18 mouse cellular contexts compared by ENCODE assay signal in genomic region chr2:46302627-46303026, GRCm38 (mm10).
DNase-seq lines count a peak whose midpoint lies in the region; ATAC-seq and TF ChIP-seq lines count a peak whose summit lies in the region.
"Had no signal": no experiment of that assay in that cellular context is flagged by ENCODE, and none has a peak within 500 bp of the region (broad histone marks: within the 10 kb centered on the region; RNA-seq: fewer than 3 reads in every experiment).

No protein-coding gene starts in this region.

- no peak for TF ChIP-seq CTCF in G1E (IDR thresholded peaks at IDR 0.05; ENCODE audit: low read depth, low read length)

- no peak overlapping the region for H3K4me2 ChIP-seq in hindbrain, embryonic 16.5 days (ENCODE audit: low read length)
- H3K4me2 ChIP-seq: heart, embryonic 11.5 days; kidney, embryonic 15.5 days; liver, embryonic 13.5 days had no signal

- peaks cover 17% of the 10 kb centered on the region for H3K4me1 ChIP-seq in G1E (ENCODE audit: insufficient read depth, low read depth, low read length)
- H3K4me1 ChIP-seq in hindbrain, embryonic 16.5 days (ENCODE audit: control insufficient read depth, insufficient read depth, low read depth, low read length) = no peaks in the 10 kb centered on the region
- H3K4me1 ChIP-seq: forebrain, embryonic 10.5 days; kidney, embryonic 15.5 days; liver, embryonic 13.5 days had no signal

- no peak overlapping the region for H3K9ac ChIP-seq in hindbrain, embryonic 16.5 days (ENCODE audit: low read depth, low read length)
- H3K9ac ChIP-seq: kidney, embryonic 15.5 days; liver, embryonic 13.5 days had no signal

- DNase-seq in B cell, adult 2 months = peak; percentile 29 to 41
- DNase-seq in G1E (ENCODE audit: low spot score) = no peak
- DNase-seq in splenic B cell, adult 2 months (ENCODE audit: low read depth, low spot score) = peak; percentile 71
- no peak for DNase-seq in neural tube, embryonic 10.5 days (ENCODE audit: extremely low spot score, low spot score)
- DNase-seq in cerebellum, postnatal 36 days = no peak
- DNase-seq: cerebellum, adult 11 months; cerebellum, adult 9-11 months; gastrocnemius, postnatal 10 days; heart, adult 11 months; kidney, postnatal 36 days; liver, embryonic 13.5 days; lung, adult 2 months had no signal

- no peaks in the 10 kb centered on the region for H3K27me3 ChIP-seq in G1E (ENCODE audit: insufficient read depth, low read length)
- H3K27me3 ChIP-seq in splenic B cell, adult 2 months (ENCODE audit: control insufficient read depth, insufficient read depth, low read length, poor library complexity, severe bottlenecking) = no peaks in the 10 kb centered on the region
- no peaks in the 10 kb centered on the region for H3K27me3 ChIP-seq in hindbrain, embryonic 16.5 days (replicated peaks; ENCODE audit: control insufficient read depth, insufficient read depth, low read length)
- H3K27me3 ChIP-seq: kidney, embryonic 15.5 days; liver, embryonic 13.5 days had no signal

- no peaks in the 10 kb centered on the region for H3K9me3 ChIP-seq in G1E (replicated peaks)
- no peaks in the 10 kb centered on the region for H3K9me3 ChIP-seq in hindbrain, embryonic 16.5 days (ENCODE audit: control insufficient read depth, low read length)
- H3K9me3 ChIP-seq: forebrain, embryonic 10.5 days; kidney, embryonic 15.5 days; liver, embryonic 13.5 days had no signal

- H3K4me3 ChIP-seq in G1E (ENCODE audit: low read depth, low read length) = no peak overlapping the region
- H3K4me3 ChIP-seq in hindbrain, embryonic 16.5 days (ENCODE audit: low read length) = no peak overlapping the region
- H3K4me3 ChIP-seq: forebrain, embryonic 10.5 days; kidney, embryonic 15.5 days; liver, embryonic 13.5 days had no signal

- H3K27ac ChIP-seq in hindbrain, embryonic 16.5 days (ENCODE audit: low read depth, low read length) = no peak overlapping the region
- H3K27ac ChIP-seq: forebrain, embryonic 10.5 days; kidney, embryonic 15.5 days; liver, embryonic 13.5 days had no signal

- 79% methylated on average over 1 of the region's 1 CpGs for WGBS in hindbrain, embryonic 16.5 days

- peak; percentile 83 for ATAC-seq in G1E (ENCODE audit: extremely low read depth, insufficient number of reproducible peaks, low FRiP score, poor library complexity, severe bottlenecking)
- ATAC-seq in hematopoietic stem cell, adult 5-6 weeks (replicated peaks in 1 of 2; ENCODE audit: insufficient read depth in 1 of 2, low FRiP score in 2 of 2, low TSS enrichment in 1 of 2, low read depth in 1 of 2, poor library complexity in 2 of 2, severe bottlenecking in 2 of 2) = peak; percentile 86 to 87
- no peak for ATAC-seq in hindbrain, embryonic 16.5 days
- ATAC-seq: forebrain, embryonic 16.5 days had no signal

- no peaks in the 10 kb centered on the region for H3K36me3 ChIP-seq in G1E (replicated peaks)
- H3K36me3 ChIP-seq in splenic B cell, adult 2 months (ENCODE audit: control insufficient read depth, insufficient read depth, low read length, poor library complexity, severe bottlenecking) = no peaks in the 10 kb centered on the region
- no peaks in the 10 kb centered on the region for H3K36me3 ChIP-seq in hindbrain, embryonic 16.5 days (ENCODE audit: control insufficient read depth, insufficient read depth, low read length)
- H3K36me3 ChIP-seq: forebrain, embryonic 10.5 days; kidney, embryonic 15.5 days; liver, embryonic 13.5 days had no signal

Comparison
In these comparisons a context has a peak if more than half of its experiments do, and no peak if none do; other contexts are left out.
1. DNase-seq: peak in B cell, adult 2 months (2 of 2) and splenic B cell, adult 2 months (single experiment); none in G1E (single experiment), neural tube, embryonic 10.5 days (single experiment) and cerebellum, postnatal 36 days (0 of 2).